Mouse (Mus musculus): ENCODE results near the gene 1700029P11Rik. TPM values are rescaled to one million over a fixed set of nuclear protein-coding genes. Genes with fewer than 3 reads are reported as not detected.
"Not testable (repeated sequence)": the region's sequence is repeated elsewhere in the genome, so short reads cannot be mapped to it uniquely, and the experiment has no call there.

The 1700029P11Rik gene
- polyA plus RNA-seq, 1 experiment from 2014 or later: not detected

- Histone ChIP-seq H3K9me3 (ENCODE audit: control insufficient read depth, low read length) (no peaks in the 10 kb centered on the region), H3K4me1 (replicated peaks; ENCODE audit: control insufficient read depth, insufficient read depth, low read length) (no peaks in the 10 kb centered on the region), H3K27ac (ENCODE audit: low read depth) (no peak overlapping the region), H3K4me3 (ENCODE audit: low read depth, low read length) (no peak overlapping the region), H3K9ac (ENCODE audit: low read length) (no peak overlapping the region), H3K4me2 (ENCODE audit: low read length) (no peak overlapping the region), H3K27me3 (replicated peaks; ENCODE audit: control insufficient read depth, insufficient read depth, low read length) (no peaks in the 10 kb centered on the region), H3K36me3 (ENCODE audit: control insufficient read depth, insufficient read depth, low read length) (no peaks in the 10 kb centered on the region)
- ATAC-seq (replicated peaks; ENCODE audit: low FRiP score, low TSS enrichment, low read depth) (no peak), DNase-seq (ENCODE audit: low spot score) (no peak)
- 61% methylated on average over 4 of the region's 4 CpGs for WGBS
Observed at GRCm38 (mm10) chr15:81964980-81965545, 15.3 kb upstream of the 1700029P11Rik start.

DNA sequence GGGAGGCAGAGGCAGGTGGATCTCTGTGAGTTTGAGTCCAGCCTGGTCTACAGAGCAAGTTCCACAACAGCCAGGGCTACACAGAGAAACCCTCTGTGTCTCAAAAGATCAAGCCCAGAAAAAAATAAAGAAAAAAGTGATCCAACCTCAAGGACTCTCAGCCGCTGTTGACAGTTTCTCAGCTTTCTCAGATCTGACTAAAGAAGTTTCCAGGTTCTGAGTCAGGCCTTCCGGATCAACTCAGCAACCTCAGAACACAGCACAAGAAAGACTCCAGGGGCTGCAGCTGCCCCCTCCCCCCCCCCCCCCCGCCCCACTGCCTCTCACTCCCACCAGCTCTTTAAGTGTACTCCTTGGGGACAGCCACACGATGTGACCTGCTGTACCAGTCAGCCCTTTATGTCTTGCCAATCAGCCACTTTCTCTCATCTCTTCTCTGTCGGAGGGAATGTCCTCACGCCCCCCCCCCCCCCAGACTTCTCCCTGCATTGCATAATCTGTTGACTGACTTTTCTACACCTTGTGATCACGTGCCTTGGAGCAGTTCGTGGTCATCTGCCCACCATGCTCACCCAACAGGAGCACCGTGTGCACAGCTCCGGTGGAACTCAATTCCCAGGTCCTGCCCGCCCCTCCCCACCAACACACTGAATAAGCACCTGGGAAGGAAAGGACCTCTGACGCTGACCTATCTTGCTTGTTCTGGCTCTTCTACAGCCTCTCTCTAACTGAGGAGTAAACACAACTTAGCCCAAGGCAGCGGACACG is 14.1 kb upstream of the 1700029P11Rik start:
- no peak overlapping the region for H3K9ac ChIP-seq (ENCODE audit: low read length)
- no peak overlapping the region for H3K4me2 ChIP-seq (ENCODE audit: low read length)
- no peak overlapping the region for H3K4me3 ChIP-seq (ENCODE audit: low read depth, low read length)
- no peaks in the 10 kb centered on the region for H3K36me3 ChIP-seq (ENCODE audit: control insufficient read depth, insufficient read depth, low read length)
- H3K9me3 ChIP-seq (ENCODE audit: control insufficient read depth, low read length): no peaks in the 10 kb centered on the region
- no peak overlapping the region for H3K27ac ChIP-seq (ENCODE audit: low read depth)
- no peaks in the 10 kb centered on the region for H3K4me1 ChIP-seq (replicated peaks; ENCODE audit: control insufficient read depth, insufficient read depth, low read length)
- DNase-seq (ENCODE audit: low spot score) (no peak), ATAC-seq (replicated peaks; ENCODE audit: low FRiP score, low TSS enrichment, low read depth) (no peak)
- WGBS: 81% methylated on average over 12 of the region's 14 CpGs
- no peaks in the 10 kb centered on the region for H3K27me3 ChIP-seq (replicated peaks; ENCODE audit: control insufficient read depth, insufficient read depth, low read length)

- no peak overlapping the region for H3K9ac ChIP-seq (ENCODE audit: low read length)
- H3K4me1 ChIP-seq (replicated peaks; ENCODE audit: control insufficient read depth, insufficient read depth, low read length): no peaks in the 10 kb centered on the region
- WGBS: 81% methylated on average over 5 of the region's 5 CpGs
- H3K27ac ChIP-seq (ENCODE audit: low read depth): no peak overlapping the region
- no peaks in the 10 kb centered on the region for H3K9me3 ChIP-seq (ENCODE audit: control insufficient read depth, low read length)
- H3K4me2 ChIP-seq (ENCODE audit: low read length): no peak overlapping the region
- H3K27me3 ChIP-seq (replicated peaks; ENCODE audit: control insufficient read depth, insufficient read depth, low read length): no peaks in the 10 kb centered on the region
- H3K36me3 ChIP-seq (ENCODE audit: control insufficient read depth, insufficient read depth, low read length): no peaks in the 10 kb centered on the region
- no peak overlapping the region for H3K4me3 ChIP-seq (ENCODE audit: low read depth, low read length)
- ATAC-seq (replicated peaks; ENCODE audit: low FRiP score, low TSS enrichment, low read depth): no peak
- DNase-seq (ENCODE audit: low spot score): no peak
Observed at GRCm38 (mm10) chr15:81967821-81968220, 12.5 kb upstream of the 1700029P11Rik start.

- no peak overlapping the region for H3K4me2 ChIP-seq (ENCODE audit: low read length)
- no peaks in the 10 kb centered on the region for H3K36me3 ChIP-seq (ENCODE audit: control insufficient read depth, insufficient read depth, low read length)
- no peaks in the 10 kb centered on the region for H3K4me1 ChIP-seq (replicated peaks; ENCODE audit: control insufficient read depth, insufficient read depth, low read length)
- H3K27ac ChIP-seq (ENCODE audit: low read depth): no peak overlapping the region
- no peaks in the 10 kb centered on the region for H3K27me3 ChIP-seq (replicated peaks; ENCODE audit: control insufficient read depth, insufficient read depth, low read length)
- H3K4me3 ChIP-seq (ENCODE audit: low read depth, low read length): no peak overlapping the region
- H3K9me3 ChIP-seq (ENCODE audit: control insufficient read depth, low read length): no peaks in the 10 kb centered on the region
- DNase-seq (ENCODE audit: low spot score) (no peak), ATAC-seq (replicated peaks; ENCODE audit: low FRiP score, low TSS enrichment, low read depth) (no peak)
- WGBS: 40% methylated on average over 2 of the region's 2 CpGs
- no peak overlapping the region for H3K9ac ChIP-seq (ENCODE audit: low read length)
Observed at GRCm38 (mm10) chr15:81968447-81968846, 11.9 kb upstream of the 1700029P11Rik start.

DNA sequence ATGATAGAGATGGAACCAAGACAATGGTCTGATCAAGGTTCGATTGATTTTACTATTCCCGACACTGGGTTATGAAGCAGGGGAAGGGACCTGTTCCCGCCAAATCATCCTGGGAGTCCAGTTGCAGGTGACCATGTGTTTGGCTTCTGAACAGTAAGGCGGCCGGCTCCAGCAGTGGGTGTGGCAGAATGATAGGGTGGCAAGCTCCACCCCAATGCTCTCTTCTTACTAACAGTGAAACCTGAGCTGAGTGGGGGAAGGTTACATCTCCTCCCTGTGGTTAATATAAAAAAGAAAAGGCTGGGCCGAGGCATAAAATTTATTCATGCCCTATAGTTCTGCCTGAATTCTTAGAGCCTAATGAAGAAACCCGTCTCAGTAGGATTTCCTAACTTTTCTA is 11.2 kb upstream of the 1700029P11Rik start:
- WGBS: 59% methylated on average over 7 of the region's 7 CpGs
- no peaks in the 10 kb centered on the region for H3K4me1 ChIP-seq (replicated peaks; ENCODE audit: control insufficient read depth, insufficient read depth, low read length)

DNA sequence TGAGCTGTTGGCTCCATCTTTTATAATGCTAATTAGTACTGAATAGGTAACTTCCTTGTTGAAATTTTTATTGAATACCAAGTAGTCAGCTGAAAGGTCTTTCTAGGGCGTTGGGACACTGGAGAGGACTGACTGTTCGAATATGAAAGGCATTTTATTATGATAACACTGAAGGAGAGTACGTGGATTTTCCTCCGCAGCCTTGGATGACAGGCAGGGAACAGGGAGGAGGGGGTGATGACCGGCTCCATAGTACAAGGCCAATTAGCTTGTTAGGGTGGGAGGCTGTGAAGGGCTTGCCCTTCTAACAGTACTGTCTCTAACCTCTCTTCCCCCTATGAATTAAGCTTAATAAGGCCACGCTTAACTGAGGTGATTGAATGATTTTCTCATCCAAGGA is 10.7 kb upstream of the 1700029P11Rik start:
- H3K4me3 ChIP-seq (ENCODE audit: low read depth, low read length); H3K27me3 ChIP-seq (replicated peaks; ENCODE audit: control insufficient read depth, insufficient read depth, low read length); H3K4me1 ChIP-seq (replicated peaks; ENCODE audit: control insufficient read depth, insufficient read depth, low read length); H3K9ac ChIP-seq (ENCODE audit: low read length); DNase-seq (ENCODE audit: low spot score); H3K27ac ChIP-seq (ENCODE audit: low read depth); ATAC-seq (replicated peaks; ENCODE audit: low FRiP score, low TSS enrichment, low read depth); H3K9me3 ChIP-seq (ENCODE audit: control insufficient read depth, low read length); H3K4me2 ChIP-seq (ENCODE audit: low read length); H3K36me3 ChIP-seq (ENCODE audit: control insufficient read depth, insufficient read depth, low read length): not testable (repeated sequence)
- 78% methylated on average over 6 of the region's 6 CpGs for WGBS

More for the DNA sequence above, 11.2 kb upstream of the 1700029P11Rik start:
- no peak overlapping the region for H3K27ac ChIP-seq (ENCODE audit: low read depth)
- no peak overlapping the region for H3K4me2 ChIP-seq (ENCODE audit: low read length)
- H3K27me3 ChIP-seq (replicated peaks; ENCODE audit: control insufficient read depth, insufficient read depth, low read length): no peaks in the 10 kb centered on the region
- H3K36me3 ChIP-seq (ENCODE audit: control insufficient read depth, insufficient read depth, low read length): no peaks in the 10 kb centered on the region
- no peak overlapping the region for H3K9ac ChIP-seq (ENCODE audit: low read length)
- H3K9me3 ChIP-seq (ENCODE audit: control insufficient read depth, low read length): no peaks in the 10 kb centered on the region
- no peak overlapping the region for H3K4me3 ChIP-seq (ENCODE audit: low read depth, low read length)
- DNase-seq (ENCODE audit: low spot score) (no peak), ATAC-seq (replicated peaks; ENCODE audit: low FRiP score, low TSS enrichment, low read depth) (no peak)

DNA sequence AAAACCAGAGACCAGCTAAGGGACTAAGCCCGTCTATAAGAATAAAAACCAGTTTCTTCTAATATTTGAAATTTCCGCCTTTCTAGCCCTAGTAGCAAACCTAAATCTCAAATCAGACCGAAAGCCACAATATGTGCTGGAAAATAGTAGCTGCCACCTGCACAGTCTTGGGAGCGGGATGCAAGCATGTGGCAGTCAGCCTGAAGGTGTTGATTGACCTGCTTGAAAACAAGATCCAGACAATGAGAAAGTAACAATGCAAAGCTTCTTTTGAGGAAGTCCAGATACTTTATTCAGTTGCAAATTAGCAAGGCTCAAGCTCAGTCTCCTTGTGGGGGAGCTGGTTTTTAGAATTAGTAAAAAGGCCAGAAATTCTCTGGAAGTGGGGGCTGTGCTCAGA is 9.8 kb upstream of the 1700029P11Rik start:
- H3K27ac ChIP-seq (ENCODE audit: low read depth); H3K4me3 ChIP-seq (ENCODE audit: low read depth, low read length); DNase-seq (ENCODE audit: low spot score); H3K27me3 ChIP-seq (replicated peaks; ENCODE audit: control insufficient read depth, insufficient read depth, low read length); ATAC-seq (replicated peaks; ENCODE audit: low FRiP score, low TSS enrichment, low read depth); H3K9me3 ChIP-seq (ENCODE audit: control insufficient read depth, low read length); H3K4me1 ChIP-seq (replicated peaks; ENCODE audit: control insufficient read depth, insufficient read depth, low read length); H3K4me2 ChIP-seq (ENCODE audit: low read length); H3K9ac ChIP-seq (ENCODE audit: low read length); H3K36me3 ChIP-seq (ENCODE audit: control insufficient read depth, insufficient read depth, low read length): not testable (repeated sequence)
- 92% methylated on average over 4 of the region's 4 CpGs for WGBS

DNA sequence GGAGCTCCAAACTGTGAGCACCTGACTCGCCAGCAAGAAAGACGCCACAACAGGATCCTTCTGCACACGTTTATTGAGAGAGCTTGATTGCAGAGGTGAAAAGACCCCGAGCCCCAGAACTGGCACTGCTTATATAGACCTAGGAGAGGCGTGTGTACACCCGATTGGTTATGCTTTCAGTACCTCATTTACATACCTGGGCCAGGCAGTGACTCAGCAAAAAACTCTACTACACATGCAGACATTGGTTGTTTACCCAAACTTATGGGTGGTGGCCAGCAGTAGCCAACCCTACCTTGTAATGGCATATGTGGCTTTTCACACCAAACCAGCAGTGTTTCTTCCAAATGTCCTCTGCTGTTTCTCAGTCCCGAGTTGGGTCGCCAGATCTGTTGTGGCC is 5.2 kb upstream of the 1700029P11Rik start:
- not testable (repeated sequence) for H3K36me3 ChIP-seq (ENCODE audit: control insufficient read depth, insufficient read depth, low read length); ATAC-seq (replicated peaks; ENCODE audit: low FRiP score, low TSS enrichment, low read depth); DNase-seq (ENCODE audit: low spot score); H3K9me3 ChIP-seq (ENCODE audit: control insufficient read depth, low read length); H3K4me3 ChIP-seq (ENCODE audit: low read depth, low read length); H3K4me2 ChIP-seq (ENCODE audit: low read length); H3K4me1 ChIP-seq (replicated peaks; ENCODE audit: control insufficient read depth, insufficient read depth, low read length); H3K9ac ChIP-seq (ENCODE audit: low read length); H3K27me3 ChIP-seq (replicated peaks; ENCODE audit: control insufficient read depth, insufficient read depth, low read length); H3K27ac ChIP-seq (ENCODE audit: low read depth)
- WGBS: 92% methylated on average over 8 of the region's 8 CpGs

GRCm38 (mm10) chr15:81982173-81982572 is 1.8 kb downstream of the 1700029P11Rik start:
- DNase-seq (ENCODE audit: low spot score) (no peak), ATAC-seq (replicated peaks; ENCODE audit: low FRiP score, low TSS enrichment, low read depth) (no peak)
- Histone ChIP-seq H3K36me3 (ENCODE audit: control insufficient read depth, insufficient read depth, low read length) (no peaks in the 10 kb centered on the region), H3K27me3 (replicated peaks; ENCODE audit: control insufficient read depth, insufficient read depth, low read length) (no peaks in the 10 kb centered on the region), H3K9me3 (ENCODE audit: control insufficient read depth, low read length) (0 out of 2 replicates have a peak, but pooled peaks cover 2% of the 10 kb centered on the region), H3K9ac (ENCODE audit: low read length) (no peak overlapping the region), H3K4me1 (replicated peaks; ENCODE audit: control insufficient read depth, insufficient read depth, low read length) (no peaks in the 10 kb centered on the region), H3K4me3 (ENCODE audit: low read depth, low read length) (no peak overlapping the region), H3K27ac (ENCODE audit: low read depth) (no peak overlapping the region), H3K4me2 (ENCODE audit: low read length) (no peak overlapping the region)
- 44% methylated on average over 1 of the region's 1 CpGs for WGBS
